Mouse (Mus musculus): ENCODE data around the gene Cd101. TPM values are rescaled to one million over a fixed set of nuclear protein-coding genes. Genes with fewer than 3 reads are reported as not detected.

Cd101 gene
- total RNA-seq, 2 experiments from 2014 or later: 0.36 TPM; not detected in 1

DNA sequence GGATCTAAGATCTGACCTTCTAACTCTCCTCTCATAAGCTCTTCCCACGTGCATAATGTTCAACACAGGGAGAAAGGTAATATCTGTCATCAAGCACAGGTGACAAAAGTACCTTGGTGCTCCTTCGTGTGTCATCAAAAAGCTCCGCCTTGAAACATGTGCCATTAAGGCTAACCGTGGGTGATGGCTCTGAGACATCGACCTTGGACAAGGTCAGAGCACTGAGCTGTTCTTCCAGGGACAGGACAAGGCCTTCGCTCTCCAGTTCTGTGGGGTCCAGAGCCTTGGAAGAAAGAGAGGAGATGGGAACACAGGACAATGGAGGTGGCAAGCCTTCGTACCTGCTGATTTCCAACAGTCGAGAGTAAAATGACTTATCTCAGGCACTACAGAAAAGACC, 82.1 kb downstream of the Cd101 start:
- ATAC-seq (replicated peaks; ENCODE audit: poor library complexity, severe bottlenecking): no peak

Other genes with a start within 250 kb of the Cd101 start
- not detected in 2 replicates for gene Vtcn1, start 204.1 kb downstream of the Cd101 start, total RNA-seq (2014; fragmentation: Nextera tagmentation)
- not detected in 2 replicates for gene Vtcn1, start 204.1 kb downstream of the Cd101 start, total RNA-seq (2017)
- 14.6 and 15.7 TPM in 2 replicates for gene Trim45, start 107.4 kb downstream of the Cd101 start, total RNA-seq (2014; fragmentation: Nextera tagmentation)
- gene Trim45, start 107.4 kb downstream of the Cd101 start, total RNA-seq (2017): 26.2 and 29.3 TPM in 2 replicates
- 21.3 and 23.5 TPM in 2 replicates for gene Ttf2, start 59.9 kb downstream of the Cd101 start, total RNA-seq (2014; fragmentation: Nextera tagmentation)
- 29.0 and 29.2 TPM in 2 replicates for gene Ttf2, start 59.9 kb downstream of the Cd101 start, total RNA-seq (2017)
- not detected in 2 replicates for gene Ptgfrn, start 80.7 kb upstream of the Cd101 start, total RNA-seq (2014; fragmentation: Nextera tagmentation)
- gene Ptgfrn, start 80.7 kb upstream of the Cd101 start, total RNA-seq (2017): 0.17 TPM in 1 of 2 replicates, not detected in the other

Measured in granulocyte monocyte progenitor cell, adult 5-6 weeks (primary cell).